Mouse (Mus musculus) lung, embryonic 14.5 days (tissue): ENCODE data around the gene Plpp2. TPM values are rescaled to one million over a fixed set of nuclear protein-coding genes. Genes with fewer than 3 reads are reported as not detected.
A peak's percentile ranks its signal among the peaks of the same experiment; 100 is the strongest.

ENCODE experiments used
- ATAC-seq: fragments of 200-750 bp; cut with Nextera tagmentation; 2 replicates; pipeline ENCODE4 v1.8.0; 2017; ENCODE audit warnings: mild to moderate bottlenecking, moderate TSS enrichment, moderate library complexity; ENCODE audit not compliant: insufficient read depth
- DNase-seq: peaks from one replicate; pipeline ENCODE4 v3.0.0-alpha.2; 2015
- H3K27ac ChIP-seq: fragments of 300-500 bp; sonication (generic); 2 replicates; pipeline ENCODE4 v1.5.1; 2014; ENCODE audit warnings: low read depth, mild to moderate bottlenecking, moderate library complexity
- H3K27me3 ChIP-seq: fragments of 300-500 bp; sonication (generic); 2 replicates; pipeline ENCODE4 v1.6.1; 2014; ENCODE audit warnings: low read length, control low read depth; ENCODE audit not compliant: insufficient read depth
- H3K36me3 ChIP-seq: fragments of 300-500 bp; sonication (generic); 2 replicates; pipeline ENCODE4 v1.6.1; 2014; ENCODE audit warnings: control low read depth; ENCODE audit not compliant: insufficient read depth
- H3K4me1 ChIP-seq: fragments of 300-500 bp; sonication (generic); 2 replicates; pipeline ENCODE4 v1.6.1; 2014; ENCODE audit warnings: antibody characterized with exemption, control low read depth; ENCODE audit not compliant: insufficient read depth
- H3K4me2 ChIP-seq: fragments of 300-500 bp; sonication (generic); 2 replicates; pipeline ENCODE4 v1.6.1; 2014; ENCODE audit warnings: mild to moderate bottlenecking
- H3K4me3 ChIP-seq: fragments of 300-500 bp; sonication (generic); 2 replicates; pipeline ENCODE4 v1.5.1; 2014; ENCODE audit warnings: low read depth, low read length
- H3K9ac ChIP-seq: fragments of 300-500 bp; sonication (generic); 2 replicates; pipeline ENCODE4 v1.6.1; 2014
- H3K9me3 ChIP-seq: fragments of 300-500 bp; sonication (generic); 2 replicates; pipeline ENCODE4 v1.6.1; 2016; ENCODE audit warnings: low read depth, low read length, control low read depth
- CTCF ChIP-seq: IDR thresholded peaks from 2 replicates; pipeline ENCODE4 v1.5.1; 2016; ENCODE audit warnings: antibody characterized with exemption, low read depth
- WGBS: fragments of 180-500 bp; shearing (Covaris S2); extraction: QIAGEN DNeasy Blood & Tissue Kit; methylation state at CpG from one replicate; pipeline ENCODE4 v1.1.7; 2014; 5-methylcytosine and 5-hydroxymethylcytosine counted together
- polyA plus RNA-seq: library from polyadenylated mRNA; unstranded; fragments of >200 nt; fragmentation: Nextera tagmentation; extraction: Ambion mirVana; gene quantifications from 2 replicates; pipeline ENCODE4 v1.2.1, GENCODE M21; 2014

Gene Plpp2
- polyA plus RNA-seq, 1 experiment from 2014 or later, result 34.9 TPM

DNA sequence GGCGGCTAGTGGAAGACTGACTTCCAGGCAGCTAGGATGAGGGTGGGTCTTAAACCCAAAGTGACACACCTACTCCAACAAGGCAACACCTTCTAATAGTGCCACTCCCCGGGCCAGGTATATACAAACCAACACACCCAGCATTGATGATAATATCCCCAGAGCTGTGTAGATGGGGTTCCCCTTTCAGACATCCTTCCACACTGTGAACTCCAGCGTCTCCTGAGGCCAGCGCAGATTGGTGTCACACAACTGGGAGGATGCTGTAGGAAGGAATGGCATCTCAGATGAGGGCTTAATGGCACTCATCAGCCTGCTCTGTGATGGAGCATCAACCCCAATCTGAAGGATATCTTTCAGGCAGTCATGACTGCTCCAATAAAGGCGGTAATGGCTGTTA, 23.9 kb upstream of the Plpp2 start:
- no peak overlapping the region for H3K4me2 ChIP-seq
- H3K36me3 ChIP-seq, result no peaks in the 10 kb centered on the region
- DNase-seq, result no peak
- H3K4me1 ChIP-seq, result peaks cover 6% of the 10 kb centered on the region
- 85% methylated on average over 5 of the region's 5 CpGs for WGBS
- TF ChIP-seq CTCF, result no peak
- no peaks in the 10 kb centered on the region for H3K9me3 ChIP-seq
- H3K9ac ChIP-seq, result no peak overlapping the region
- no peak for ATAC-seq
- no peaks in the 10 kb centered on the region for H3K27me3 ChIP-seq
- H3K4me3 ChIP-seq, result no peak overlapping the region
- H3K27ac ChIP-seq, result no peak overlapping the region

DNA sequence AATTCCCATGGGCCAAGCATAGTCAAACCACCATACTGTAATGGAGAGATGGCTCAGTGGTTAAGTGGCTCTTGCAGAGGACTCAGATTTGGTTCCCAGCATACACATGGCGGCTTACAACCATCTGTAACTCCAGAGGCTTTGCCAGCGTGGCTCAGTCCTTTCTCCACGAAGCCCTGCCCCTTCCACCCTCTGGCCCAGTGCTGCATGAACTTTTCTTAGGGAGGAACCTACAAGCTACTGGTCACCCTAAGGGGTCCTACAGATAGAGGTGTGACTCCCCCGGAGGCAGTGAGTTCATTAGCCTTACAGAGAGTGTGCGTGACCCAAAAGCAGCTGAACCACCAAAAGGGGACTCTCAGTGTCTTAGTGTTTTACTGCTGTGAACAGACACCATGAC, 23.4 kb upstream of the Plpp2 start:
- Histone ChIP-seq H3K9me3 (no peaks in the 10 kb centered on the region), H3K4me2 (no peak overlapping the region), H3K4me3 (no peak overlapping the region), H3K9ac (no peak overlapping the region), H3K4me1 (peaks cover 6% of the 10 kb centered on the region), H3K36me3 (no peaks in the 10 kb centered on the region), H3K27ac (no peak overlapping the region), H3K27me3 (no peaks in the 10 kb centered on the region)
- TF ChIP-seq CTCF, result no peak
- WGBS, result 82% methylated on average over 5 of the region's 5 CpGs
- no peak for ATAC-seq
- DNase-seq, result no peak

DNA sequence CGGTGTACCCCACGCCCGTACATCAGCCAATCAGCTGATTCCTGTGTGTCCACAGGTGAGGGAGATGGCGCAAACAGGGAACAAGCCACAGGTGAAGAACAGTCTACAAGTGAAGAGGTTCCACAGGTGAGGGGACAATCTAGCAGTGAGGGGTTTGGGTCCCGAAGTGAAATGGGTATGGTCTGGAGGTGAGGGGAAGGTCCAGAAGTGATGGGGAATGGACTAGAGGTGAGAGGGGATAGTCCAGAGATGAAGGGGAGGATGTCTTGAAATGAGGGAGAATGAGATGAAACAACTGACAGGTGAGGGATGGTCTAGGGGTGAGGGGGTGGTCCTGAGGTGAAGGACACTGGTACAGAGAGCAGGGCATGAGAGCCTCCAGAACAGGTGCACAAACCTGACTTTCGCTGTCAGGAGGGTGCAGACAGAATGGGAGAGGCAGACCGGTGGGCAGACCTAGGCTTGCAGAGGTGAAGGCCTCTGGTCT, 21.7 kb upstream of the Plpp2 start:
- no peaks in the 10 kb centered on the region for H3K27me3 ChIP-seq
- 0 out of 2 replicates have a peak, but pooled peaks cover 6% of the 10 kb centered on the region for H3K36me3 ChIP-seq
- DNase-seq (no peak), ATAC-seq (peak; percentile 47)
- 25% methylated on average over 7 of the region's 7 CpGs for WGBS
- H3K4me1 ChIP-seq, result peaks cover 6% of the 10 kb centered on the region
- no peak overlapping the region for H3K27ac ChIP-seq
- H3K4me2 ChIP-seq, result peak overlapping the region; percentile 91
- TF ChIP-seq CTCF, result no peak
- H3K4me3 ChIP-seq, result peak overlapping the region; percentile 98
- H3K9ac ChIP-seq, result peak overlapping the region; percentile 95
- no peaks in the 10 kb centered on the region for H3K9me3 ChIP-seq

DNA sequence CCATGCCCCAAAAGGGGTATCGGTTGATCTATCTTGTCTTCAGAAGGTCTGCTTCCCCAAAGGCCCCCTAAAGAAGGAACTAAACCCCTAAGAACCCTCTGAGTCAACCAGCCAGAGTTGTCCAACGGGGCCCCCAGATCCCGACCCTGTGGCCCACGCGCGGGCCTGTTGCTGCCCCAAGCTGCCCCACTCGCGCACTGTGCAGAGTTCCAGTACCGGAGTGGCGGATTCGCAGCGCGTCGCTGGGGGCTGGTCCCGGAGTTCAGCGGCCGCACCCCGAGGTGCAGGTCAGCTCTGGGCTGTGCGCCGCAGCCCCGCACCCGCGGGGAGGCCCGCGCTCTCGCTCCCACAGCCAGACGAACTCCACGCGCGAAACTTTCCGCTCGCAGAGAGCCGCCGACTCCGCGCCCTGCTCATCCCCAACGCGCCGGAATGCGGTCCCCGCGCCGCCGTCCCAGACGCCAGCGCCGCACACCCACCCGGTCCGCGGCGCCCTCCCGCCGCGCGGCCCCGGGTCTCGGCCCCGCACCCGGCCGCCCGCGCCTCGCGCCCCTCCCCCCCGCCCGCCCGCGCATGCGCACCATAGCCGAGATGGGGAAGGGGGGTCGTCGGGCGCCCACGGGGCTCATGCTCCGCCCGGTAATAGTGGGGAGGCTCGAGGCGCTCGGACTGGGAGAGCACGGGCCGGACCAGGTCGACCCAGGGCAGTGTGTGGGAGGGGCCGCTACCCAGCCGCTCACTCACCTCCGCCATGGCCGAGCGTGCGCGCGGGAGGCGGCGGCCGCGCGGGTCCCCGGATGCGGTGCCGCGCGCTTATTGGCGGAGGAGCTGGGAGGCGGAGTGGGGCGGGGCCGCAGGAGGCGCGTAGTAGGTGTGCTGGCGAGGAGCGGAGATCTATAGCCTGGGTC, 21.0 kb upstream of the Plpp2 start, which contains the start of gene Mier2:
Gene Mier2, minus strand, starts transcription at position 870 of the 908 bp plus-strand sequence.
- TF ChIP-seq CTCF, result no peak
- Histone ChIP-seq H3K9ac (peak within 1 kb of the TSS; percentile 95), H3K4me3 (peak within 1 kb of the TSS; percentile 98), H3K27ac (peak within 1 kb of the TSS; percentile 54; the same call in 1 of the 2 replicates), H3K4me1 (peaks cover 6% of the 10 kb centered on the region), H3K4me2 (peak within 1 kb of the TSS; percentile 91), H3K36me3 (peaks cover 13% of the 10 kb centered on the region), H3K27me3 (no peaks in the 10 kb centered on the region), H3K9me3 (no peaks in the 10 kb centered on the region)
- DNase-seq, result peak; percentile 81
- ATAC-seq, result peak; percentile 88
- WGBS, result under 1% methylated on average over 101 of the region's 108 CpGs

DNA sequence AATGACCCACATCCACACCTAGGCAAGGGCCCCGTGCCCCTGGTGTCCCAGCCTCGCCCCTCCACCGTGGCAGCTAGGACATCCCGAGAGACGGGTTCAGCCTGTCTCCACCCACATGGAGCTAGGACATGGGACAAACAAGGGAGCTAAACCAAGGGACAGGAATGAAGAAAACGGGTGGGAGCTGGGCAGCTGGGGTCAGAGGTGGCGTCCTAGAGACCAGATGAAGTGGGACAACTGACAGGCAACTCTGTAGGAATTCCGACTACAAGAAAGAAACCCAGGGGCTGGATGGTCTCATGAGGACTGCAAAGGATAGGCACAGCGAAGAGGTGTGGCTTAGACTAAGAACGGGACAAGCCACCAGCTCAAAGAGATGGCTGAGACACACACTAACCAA, 20.1 kb upstream of the Plpp2 start:
- peak overlapping the region; percentile 91 for H3K4me2 ChIP-seq
- H3K9me3 ChIP-seq, result no peaks in the 10 kb centered on the region
- H3K9ac ChIP-seq, result peak overlapping the region; percentile 95
- H3K36me3 ChIP-seq, result peaks cover 22% of the 10 kb centered on the region
- 16% methylated on average over 10 of the region's 10 CpGs for WGBS
- no peaks in the 10 kb centered on the region for H3K27me3 ChIP-seq
- H3K27ac ChIP-seq, result no peak overlapping the region
- H3K4me1 ChIP-seq, result peaks cover 6% of the 10 kb centered on the region
- no peak for ATAC-seq
- peak overlapping the region; percentile 98 for H3K4me3 ChIP-seq
- no peak for TF ChIP-seq CTCF
- peak; percentile 40 for DNase-seq

DNA sequence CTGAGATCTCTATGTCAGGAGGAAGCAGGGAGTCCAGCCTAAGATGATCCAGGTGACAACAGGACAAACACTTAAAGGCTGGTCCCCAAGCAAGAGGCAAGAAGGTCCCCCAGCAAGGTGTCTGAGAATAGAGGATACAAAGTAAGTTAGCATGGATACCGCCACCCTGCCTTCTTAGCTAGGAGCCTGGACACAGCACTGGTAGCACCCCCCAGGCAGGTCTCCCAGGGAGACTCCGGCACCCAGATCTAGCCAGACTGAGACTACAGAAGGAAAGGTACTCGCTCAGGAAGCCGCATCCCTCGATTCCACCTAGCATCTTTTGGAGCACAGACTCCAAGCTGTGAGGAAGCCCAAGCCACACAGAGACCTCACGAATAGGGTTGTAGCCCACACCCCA, 19.6 kb upstream of the Plpp2 start:
- no peaks in the 10 kb centered on the region for H3K27me3 ChIP-seq
- peak overlapping the region; percentile 98 for H3K4me3 ChIP-seq
- H3K27ac ChIP-seq, result no peak overlapping the region
- H3K9me3 ChIP-seq, result no peaks in the 10 kb centered on the region
- H3K4me1 ChIP-seq, result peaks cover 6% of the 10 kb centered on the region
- ATAC-seq, result no peak
- peak overlapping the region; percentile 91 for H3K4me2 ChIP-seq
- no peak for DNase-seq
- WGBS, result 82% methylated on average over 6 of the region's 6 CpGs
- peaks cover 27% of the 10 kb centered on the region for H3K36me3 ChIP-seq
- no peak overlapping the region for H3K9ac ChIP-seq
- TF ChIP-seq CTCF, result no peak

DNA sequence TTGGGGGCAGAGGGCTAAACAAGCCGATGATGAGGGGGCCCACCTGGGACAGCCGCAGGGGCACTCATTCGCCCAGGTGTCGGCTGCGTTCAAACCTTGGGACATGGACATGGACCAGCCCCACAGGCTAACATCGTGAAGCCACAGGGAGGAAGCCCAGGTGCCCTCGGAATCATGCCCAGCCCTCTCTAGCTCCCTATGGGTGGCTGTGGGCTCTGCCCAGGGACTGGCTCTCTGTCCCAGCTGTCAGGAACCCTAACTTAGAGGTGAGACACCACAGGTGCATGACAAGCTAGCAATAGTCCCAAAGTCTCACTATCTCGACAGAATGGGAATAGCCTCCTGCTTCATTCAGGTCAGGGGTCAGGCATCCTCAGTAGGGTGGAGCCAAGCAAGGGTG, 18.9 kb upstream of the Plpp2 start:
- WGBS, result 79% methylated on average over 8 of the region's 8 CpGs
- Histone ChIP-seq H3K4me1 (peaks cover 6% of the 10 kb centered on the region), H3K36me3 (peaks cover 34% of the 10 kb centered on the region), H3K9ac (no peak overlapping the region), H3K4me2 (no peak overlapping the region), H3K27me3 (no peaks in the 10 kb centered on the region), H3K4me3 (no peak overlapping the region), H3K9me3 (no peaks in the 10 kb centered on the region), H3K27ac (no peak overlapping the region)
- DNase-seq, result no peak
- no peak for TF ChIP-seq CTCF
- ATAC-seq, result no peak
